8 mouse cellular contexts compared by ENCODE assay signal in the genomic region with DNA sequence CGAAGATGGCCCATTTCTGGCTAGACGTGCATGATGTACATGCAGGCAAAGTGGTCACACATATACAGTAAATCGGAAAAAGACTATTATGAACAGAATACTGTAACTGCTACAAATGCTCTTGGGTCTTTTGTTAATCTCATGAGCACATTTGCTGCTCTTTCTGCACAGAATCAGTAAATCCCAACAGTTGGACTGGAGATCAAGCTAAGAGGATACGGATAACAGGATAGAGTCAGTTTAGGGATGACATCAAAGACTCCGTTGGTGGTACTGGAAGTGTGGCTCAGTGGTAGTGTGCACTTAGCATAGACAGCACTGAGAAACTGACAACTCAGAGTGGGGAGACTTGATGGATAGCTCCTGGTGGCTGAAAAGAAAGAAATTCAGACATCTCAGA. TPM values are rescaled to one million over a fixed set of nuclear protein-coding genes. Genes with fewer than 3 reads are reported as not detected.
DNase-seq lines count a peak whose midpoint lies in the region; ATAC-seq and TF ChIP-seq lines count a peak whose summit lies in the region.

No protein-coding gene starts in this region.

- no peak for TF ChIP-seq CTCF in G1E (IDR thresholded peaks at IDR 0.05; ENCODE audit: low read depth, low read length)

- H3K9ac ChIP-seq in heart, embryonic 13.5 days = peak overlapping the region; percentile 95
- peak overlapping the region; percentile 96 for H3K9ac ChIP-seq in hindbrain, embryonic 12.5 days
- peak overlapping the region; percentile 88 for H3K9ac ChIP-seq in midbrain, embryonic 15.5 days

- no peak for DNase-seq in heart, postnatal 4 days
- DNase-seq in G1E (ENCODE audit: low spot score) = no peak
- DNase-seq in adrenal gland, postnatal 36 days = no peak
- DNase-seq in frontal cortex, adult 2 months (ENCODE audit: extremely low spot score in 1 of 2, low spot score in 1 of 2) = no peak
- DNase-seq in left cerebral cortex, postnatal 14 days (ENCODE audit: low spot score in 2 of 2) = no peak

- peak overlapping the region; percentile 86 for H3K4me3 ChIP-seq in heart, embryonic 13.5 days
- H3K4me3 ChIP-seq in G1E (ENCODE audit: low read depth, low read length) = peak overlapping the region; percentile 90
- H3K4me3 ChIP-seq in hindbrain, embryonic 12.5 days = peak overlapping the region; percentile 90
- peak overlapping the region; percentile 85 for H3K4me3 ChIP-seq in midbrain, embryonic 15.5 days

- peak overlapping the region; percentile 71 for H3K4me2 ChIP-seq in heart, embryonic 13.5 days
- H3K4me2 ChIP-seq in hindbrain, embryonic 12.5 days (replicated peaks) = peak overlapping the region; percentile 76
- H3K4me2 ChIP-seq in midbrain, embryonic 15.5 days = peak overlapping the region; percentile 67

- H3K27ac ChIP-seq in heart, embryonic 13.5 days (replicated peaks) = peak overlapping the region; percentile 96
- peak overlapping the region; percentile 97 for H3K27ac ChIP-seq in hindbrain, embryonic 12.5 days
- peak overlapping the region; percentile 94 for H3K27ac ChIP-seq in midbrain, embryonic 15.5 days

- no peaks in the 10 kb centered on the region for H3K27me3 ChIP-seq in heart, embryonic 13.5 days (replicated peaks)
- H3K27me3 ChIP-seq in G1E (ENCODE audit: insufficient read depth, low read length) = no peaks in the 10 kb centered on the region
- H3K27me3 ChIP-seq in hindbrain, embryonic 12.5 days = no peaks in the 10 kb centered on the region
- no peaks in the 10 kb centered on the region for H3K27me3 ChIP-seq in midbrain, embryonic 15.5 days (replicated peaks)

- WGBS in heart, embryonic 13.5 days = 28% methylated on average over 5 of the region's 5 CpGs
- 41% methylated on average over 5 of the region's 5 CpGs for WGBS in hindbrain, embryonic 12.5 days
- WGBS in midbrain, embryonic 15.5 days = 24% methylated on average over 5 of the region's 5 CpGs

- ATAC-seq in heart, embryonic 13.5 days (ENCODE audit: extremely low read depth, insufficient number of reproducible peaks, low FRiP score, low TSS enrichment) = no peak
- ATAC-seq in G1E (ENCODE audit: extremely low read depth, insufficient number of reproducible peaks, low FRiP score, poor library complexity, severe bottlenecking) = no peak
- ATAC-seq in hindbrain, embryonic 12.5 days (ENCODE audit: low FRiP score) = no peak
- ATAC-seq in midbrain, embryonic 15.5 days (replicated peaks) = 0 out of 2 replicates have a peak, but pooled peaks have one; percentile 6

- H3K36me3 ChIP-seq in heart, embryonic 13.5 days = peaks cover 36% of the 10 kb centered on the region
- peaks cover 43% of the 10 kb centered on the region for H3K36me3 ChIP-seq in G1E (replicated peaks)
- H3K36me3 ChIP-seq in hindbrain, embryonic 12.5 days = peaks cover 22% of the 10 kb centered on the region
- peaks cover 16% of the 10 kb centered on the region; the same call in 1 of the 2 replicates for H3K36me3 ChIP-seq in midbrain, embryonic 15.5 days (replicated peaks)

- intact Hi-C loops in left cerebral cortex, postnatal 14 days (cut with DNase I) = no loop called here

- peaks cover 30% of the 10 kb centered on the region for H3K4me1 ChIP-seq in heart, embryonic 13.5 days
- peaks cover 56% of the 10 kb centered on the region for H3K4me1 ChIP-seq in G1E (ENCODE audit: insufficient read depth, low read depth, low read length)
- H3K4me1 ChIP-seq in hindbrain, embryonic 12.5 days = peaks cover 12% of the 10 kb centered on the region
- peaks cover 30% of the 10 kb centered on the region for H3K4me1 ChIP-seq in midbrain, embryonic 15.5 days

- no peaks in the 10 kb centered on the region for H3K9me3 ChIP-seq in heart, embryonic 13.5 days
- H3K9me3 ChIP-seq in G1E (replicated peaks) = 0 out of 2 replicates have a peak, but pooled peaks cover 4% of the 10 kb centered on the region
- H3K9me3 ChIP-seq in hindbrain, embryonic 12.5 days (replicated peaks) = no peaks in the 10 kb centered on the region
- no peaks in the 10 kb centered on the region for H3K9me3 ChIP-seq in midbrain, embryonic 15.5 days

RNA-seq across cellular contexts. Expression of gene Ifnar1, which starts 0.8 kb away (rescaled TPM):
- polyA plus RNA-seq in heart, embryonic 13.5 days (2015; fragmentation: Nextera tagmentation; extraction: Ambion mirVana) = 33.1 and 37.9 TPM in 2 replicates
- 10 to 100 TPM; 50.3 to 56.0 TPM for total RNA-seq in heart, postnatal 4 days (2021)
- total RNA-seq in G1E (2014; fragmentation: Nextera tagmentation) (73.0 and 103 TPM in 2 replicates), G1E (2017) (65.5 and 72.3 TPM in 2 replicates)
- 15.1 and 16.2 TPM in 2 replicates for polyA plus RNA-seq in G1E (2012)
- 60.7 and 65.4 TPM in 2 replicates for polyA plus RNA-seq in hindbrain, embryonic 12.5 days (2016; fragmentation: Nextera tagmentation; extraction: Ambion mirVana)
- polyA plus RNA-seq in midbrain, embryonic 15.5 days (2015; fragmentation: Nextera tagmentation; extraction: Ambion mirVana) = 53.4 and 54.7 TPM in 2 replicates
- 10 to 100 TPM; 67.0 to 83.7 TPM for total RNA-seq in adrenal gland, postnatal 36 days (2021)
- polyA plus RNA-seq in frontal cortex, adult 2 months (2012; rRNA removed) = 34.4 and 37.8 TPM in 2 replicates
- total RNA-seq in left cerebral cortex, postnatal 14 days (2021) = 10 to 100 TPM; 67.8 to 71.0 TPM
